Mouse (Mus musculus): ENCODE results near the gene Col5a3.
"Not testable (repeated sequence)": the region's sequence is repeated elsewhere in the genome, so short reads cannot be mapped to it uniquely, and the experiment has no call there.

Col5a3 gene

DNA sequence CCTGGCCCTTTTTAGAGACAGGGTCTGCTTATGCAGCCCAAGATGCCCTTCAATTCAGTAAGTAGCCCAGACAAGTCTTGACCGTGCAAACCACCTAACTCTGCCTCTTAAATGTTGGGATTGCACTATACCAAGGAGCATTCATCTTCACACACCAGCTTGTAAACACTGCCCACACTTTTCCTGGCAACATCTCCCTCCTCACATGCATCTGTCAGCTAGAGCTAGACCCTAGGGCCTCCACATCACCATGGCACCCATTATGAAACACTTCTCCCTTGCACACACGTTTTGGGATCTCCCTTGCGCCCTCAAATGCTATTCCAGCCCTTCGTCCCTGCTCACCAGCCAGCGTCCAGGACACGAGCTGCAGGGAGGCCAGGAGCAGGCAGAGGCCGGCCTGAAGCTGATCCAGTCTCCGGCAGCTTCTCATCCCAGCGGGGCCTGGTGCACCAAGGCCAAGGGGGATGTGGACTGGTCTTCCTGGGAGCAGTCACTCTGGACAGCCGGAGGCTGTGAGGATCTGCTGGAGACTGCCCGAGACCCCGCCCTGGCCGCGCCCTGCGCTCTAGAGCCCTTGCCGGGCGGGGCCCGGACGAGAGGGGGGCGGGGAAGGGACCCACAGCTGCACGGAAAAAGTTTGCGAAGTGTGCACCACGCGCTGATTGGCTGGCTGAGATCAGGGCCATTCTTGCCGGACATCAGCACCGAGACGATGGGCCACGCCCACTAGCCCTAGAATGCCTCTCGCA, at the start of gene Col5a3:
Col5a3 (minus strand) TSS at position 547 of the 752 bp plus-strand sequence.
- DNase-seq (ENCODE audit: low read depth, low spot score) = no peak

DNA sequence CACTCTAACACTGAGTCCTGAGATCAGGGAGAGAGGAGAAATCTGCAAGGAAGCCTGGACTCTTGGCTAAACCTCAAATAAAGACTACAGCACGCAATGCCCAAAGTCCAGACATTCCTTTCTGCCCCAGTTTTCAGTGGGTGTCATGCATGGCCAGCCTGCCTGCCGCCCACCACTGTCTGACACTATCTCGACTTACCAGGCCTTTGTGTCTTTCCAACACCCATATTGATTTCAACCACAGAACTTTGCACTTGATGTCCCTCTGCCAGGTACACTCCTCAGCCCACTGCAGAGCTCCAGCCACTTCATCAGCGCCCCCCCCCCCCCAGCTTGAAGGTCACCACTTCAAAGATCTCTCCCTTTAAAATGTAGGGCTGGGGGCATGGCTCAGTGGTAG, 47.4 kb upstream of the Col5a3 start:
- DNase-seq (ENCODE audit: low read depth, low spot score) = no peak

DNA sequence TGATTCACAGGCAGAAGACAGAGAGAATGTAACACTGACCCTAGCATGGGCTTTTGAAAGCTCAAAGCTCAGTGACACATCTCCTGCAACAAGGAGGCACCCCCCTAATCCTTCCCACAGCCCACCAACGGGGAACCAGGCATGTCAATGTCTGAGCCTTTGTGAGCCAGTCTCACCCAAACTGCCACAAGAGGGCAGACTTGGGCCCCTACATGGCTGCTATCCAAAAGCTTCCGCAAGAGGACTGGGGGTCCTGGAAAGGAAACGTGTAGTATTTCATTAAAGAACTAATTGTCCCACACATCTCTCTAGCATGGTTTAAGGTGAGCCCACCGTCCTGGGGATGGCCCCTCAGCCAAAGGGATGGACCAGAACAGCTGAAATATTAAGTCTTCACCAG, 47.0 kb upstream of the Col5a3 start:
- DNase-seq (ENCODE audit: low read depth, low spot score) = no peak

DNA sequence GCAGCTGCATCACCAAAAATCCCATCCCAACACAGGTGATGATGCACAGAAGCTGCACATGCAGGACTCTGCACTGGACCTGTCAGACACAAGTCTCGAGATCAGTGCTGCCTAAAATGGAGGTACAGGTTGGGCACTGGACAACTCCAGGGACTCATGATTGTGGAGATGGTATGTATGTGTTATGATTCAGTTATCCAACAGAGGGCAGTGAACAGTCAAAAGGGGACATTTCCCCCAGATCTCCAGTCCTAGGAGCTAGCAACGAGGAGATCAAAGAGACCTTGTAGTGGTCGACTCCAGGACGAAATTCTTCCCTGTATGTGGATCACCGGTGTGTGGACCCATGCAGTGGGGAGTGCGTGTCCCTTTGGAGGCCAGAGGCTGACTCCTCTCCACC, 45.1 kb upstream of the Col5a3 start:
- DNase-seq (ENCODE audit: low read depth, low spot score) = no peak

DNA sequence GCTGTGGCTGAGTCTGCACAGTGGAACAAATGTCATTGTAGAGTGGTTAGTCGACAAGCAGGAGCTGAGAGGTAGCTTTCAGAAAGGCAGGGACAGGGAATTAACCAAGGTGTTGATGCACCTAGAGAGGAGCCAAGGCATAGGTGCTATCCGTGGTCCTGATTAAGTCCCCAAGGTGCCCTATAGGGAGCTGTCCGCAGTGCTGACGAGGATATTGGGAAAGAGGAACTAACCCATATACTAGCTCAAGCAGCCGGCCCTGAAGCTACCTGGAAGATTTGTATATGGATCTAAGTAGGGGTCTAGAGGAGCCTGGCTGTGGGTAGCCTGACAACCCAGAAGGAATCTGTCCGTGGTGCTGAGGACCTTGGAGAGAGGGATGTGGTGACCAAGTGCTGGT, 42.3 kb upstream of the Col5a3 start:
- DNase-seq (ENCODE audit: low read depth, low spot score) = no peak

DNA sequence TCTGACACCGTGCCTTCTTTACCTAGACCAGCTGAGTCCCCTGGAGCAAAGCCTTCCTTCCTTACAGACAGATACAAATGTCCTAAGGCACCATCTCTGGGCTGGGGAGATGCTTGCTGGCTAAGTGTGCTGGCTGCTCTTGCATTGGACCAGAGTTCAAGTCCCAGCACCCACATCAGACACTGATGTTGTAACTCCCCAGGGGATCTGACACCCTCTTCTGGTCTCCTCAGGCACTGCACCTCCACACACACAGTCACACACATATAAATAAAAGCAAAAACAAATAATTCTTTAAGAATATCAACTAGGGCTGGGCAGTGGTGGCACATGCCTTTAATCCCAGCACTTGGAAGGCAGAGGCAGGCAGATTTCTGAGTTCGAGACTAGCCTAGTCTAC, 35.3 kb upstream of the Col5a3 start:
- DNase-seq (ENCODE audit: low read depth, low spot score) = no peak

DNA sequence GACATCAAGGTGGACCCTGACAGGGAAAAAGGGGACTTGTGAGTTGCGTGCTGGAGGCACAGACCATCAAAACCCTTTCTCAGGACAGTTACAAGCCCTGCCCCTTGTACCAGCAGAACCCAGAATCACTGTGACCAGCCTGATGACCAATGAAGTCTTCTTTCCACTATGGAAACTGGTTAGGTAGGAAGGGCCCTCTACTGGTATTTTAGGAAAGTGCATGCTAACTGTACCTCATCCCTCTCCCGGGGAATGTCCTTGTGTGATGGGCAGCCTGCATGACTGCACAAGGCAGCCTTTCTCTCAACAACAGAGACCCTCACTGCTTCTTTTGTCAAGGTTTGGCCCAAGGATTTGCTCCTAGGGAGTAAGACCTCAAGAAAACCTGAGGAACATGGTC, 27.8 kb upstream of the Col5a3 start:
- DNase-seq (ENCODE audit: low read depth, low spot score) = no peak

DNA sequence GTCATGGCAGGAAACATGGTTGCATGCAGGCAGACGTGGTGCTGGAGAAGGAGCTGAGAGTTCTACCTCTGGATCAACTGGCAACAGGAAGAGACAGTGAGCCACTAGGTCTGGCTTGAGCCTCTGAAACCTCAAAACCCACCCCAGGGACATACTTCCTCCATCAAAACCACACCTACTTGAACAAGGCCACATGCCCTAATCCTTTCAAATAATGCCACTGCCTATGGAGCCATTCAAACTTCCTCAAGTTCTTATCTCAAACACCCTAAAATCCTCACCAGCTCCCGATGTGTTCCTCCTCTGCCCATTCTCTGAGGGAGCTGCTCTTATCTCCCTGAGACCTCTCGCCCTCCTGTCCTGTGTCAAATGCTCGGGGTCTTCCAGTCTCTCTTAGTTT, 27.3 kb upstream of the Col5a3 start:
- DNase-seq (ENCODE audit: low read depth, low spot score) = no peak

DNA sequence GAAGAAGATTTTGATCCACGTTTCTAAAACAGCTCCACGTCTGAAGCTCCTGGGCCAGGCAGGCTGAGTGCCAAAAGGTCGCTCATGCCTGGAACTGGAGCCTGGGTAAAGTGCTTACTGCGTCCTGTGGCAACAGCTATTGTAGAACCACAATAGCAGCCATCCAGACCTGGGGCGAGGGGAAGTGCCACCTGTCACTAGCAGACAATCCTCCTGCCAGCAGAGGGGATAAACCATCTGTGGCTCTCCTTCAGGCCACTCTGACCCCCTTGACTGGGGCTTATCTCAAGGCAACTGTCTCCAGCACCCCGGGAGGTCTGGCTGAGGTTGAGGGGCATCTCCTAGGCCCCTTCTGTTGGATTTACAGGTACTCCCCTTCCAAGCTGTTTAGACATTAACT, 24.1 kb upstream of the Col5a3 start:
- no peak for DNase-seq (ENCODE audit: low read depth, low spot score)

DNA sequence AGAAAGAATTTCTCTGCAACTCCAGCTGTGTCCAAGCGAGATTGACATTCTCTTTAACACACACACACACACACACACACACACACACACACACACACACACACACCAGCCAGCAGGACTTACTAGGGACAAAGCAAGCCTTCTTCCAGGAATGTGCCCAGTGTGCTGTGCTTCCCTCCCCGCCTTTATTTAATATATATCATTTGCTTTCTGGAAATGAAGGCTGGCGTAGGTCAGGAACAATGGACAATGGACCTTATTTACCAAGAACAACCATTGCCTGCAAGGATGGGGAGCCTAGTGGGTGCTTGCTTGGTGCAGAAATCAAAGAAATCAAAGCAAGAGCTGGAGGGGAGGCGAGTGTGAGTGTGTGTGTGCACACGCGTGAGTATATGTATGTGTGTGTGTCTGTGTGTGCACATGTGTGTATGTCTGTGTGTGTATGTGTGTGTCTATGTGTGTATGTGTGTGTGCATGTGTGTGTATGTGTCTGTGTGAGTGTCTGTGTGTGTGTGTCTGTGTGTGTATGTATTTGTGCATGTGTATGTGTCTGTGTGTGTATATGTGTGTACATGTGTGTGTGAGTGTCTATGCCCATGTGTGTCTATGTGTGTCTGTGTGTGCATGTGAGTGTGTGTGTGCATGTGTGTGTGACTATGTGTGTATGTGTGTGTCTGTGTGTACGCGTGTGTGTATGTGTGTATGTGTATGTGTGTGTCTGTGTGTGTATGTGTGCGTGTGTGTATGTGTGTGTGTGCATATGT, 22.5 kb upstream of the Col5a3 start:
- no peak for DNase-seq (ENCODE audit: low read depth, low spot score)

DNA sequence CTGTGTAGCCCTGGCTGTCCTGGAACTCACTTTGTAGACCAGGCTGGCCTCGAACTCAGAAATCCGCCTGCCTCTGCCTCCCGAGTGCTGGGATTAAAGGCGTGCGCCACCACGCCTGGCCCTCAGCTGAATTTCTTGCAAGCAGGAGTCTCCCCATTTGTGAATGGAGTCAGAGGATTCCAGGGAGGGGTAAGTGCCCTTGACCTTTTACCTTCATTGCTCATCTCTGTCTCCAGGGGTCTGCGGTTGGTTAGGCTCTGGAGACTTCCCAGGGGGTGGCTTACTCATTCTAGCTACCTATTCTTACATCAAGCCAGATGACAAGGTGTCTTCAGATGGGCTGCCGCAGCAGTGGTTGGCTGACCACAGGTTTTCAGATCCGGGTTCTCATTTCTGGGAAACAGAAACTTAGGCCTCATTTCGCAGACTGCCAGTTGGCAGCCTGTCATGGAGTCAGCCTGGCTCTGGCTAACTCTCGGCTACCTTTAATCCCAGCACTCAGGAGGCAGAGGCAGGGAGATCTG, 20.6 kb upstream of the Col5a3 start:
- not testable (repeated sequence) for DNase-seq (ENCODE audit: low read depth, low spot score)

DNA sequence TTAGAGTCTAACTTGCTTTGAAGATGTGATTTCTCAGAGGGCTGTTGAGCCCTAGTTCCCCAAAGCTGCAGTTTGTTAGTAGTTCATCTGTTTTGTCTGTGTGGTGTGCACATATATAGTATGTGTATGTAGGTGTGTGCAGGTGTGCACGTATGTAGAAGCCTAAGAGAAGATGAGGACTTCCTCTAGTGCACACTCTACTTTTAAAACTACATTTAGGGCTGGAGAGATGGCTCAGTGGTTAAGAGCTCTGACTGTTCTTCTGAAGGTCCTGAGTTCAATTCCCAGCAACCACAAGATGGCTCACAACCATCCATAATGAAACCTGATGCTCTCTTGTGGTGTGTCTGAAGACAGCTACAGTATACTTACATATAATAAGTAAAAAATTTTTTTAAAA, 20.0 kb upstream of the Col5a3 start:
- no peak for DNase-seq (ENCODE audit: low read depth, low spot score)

DNA sequence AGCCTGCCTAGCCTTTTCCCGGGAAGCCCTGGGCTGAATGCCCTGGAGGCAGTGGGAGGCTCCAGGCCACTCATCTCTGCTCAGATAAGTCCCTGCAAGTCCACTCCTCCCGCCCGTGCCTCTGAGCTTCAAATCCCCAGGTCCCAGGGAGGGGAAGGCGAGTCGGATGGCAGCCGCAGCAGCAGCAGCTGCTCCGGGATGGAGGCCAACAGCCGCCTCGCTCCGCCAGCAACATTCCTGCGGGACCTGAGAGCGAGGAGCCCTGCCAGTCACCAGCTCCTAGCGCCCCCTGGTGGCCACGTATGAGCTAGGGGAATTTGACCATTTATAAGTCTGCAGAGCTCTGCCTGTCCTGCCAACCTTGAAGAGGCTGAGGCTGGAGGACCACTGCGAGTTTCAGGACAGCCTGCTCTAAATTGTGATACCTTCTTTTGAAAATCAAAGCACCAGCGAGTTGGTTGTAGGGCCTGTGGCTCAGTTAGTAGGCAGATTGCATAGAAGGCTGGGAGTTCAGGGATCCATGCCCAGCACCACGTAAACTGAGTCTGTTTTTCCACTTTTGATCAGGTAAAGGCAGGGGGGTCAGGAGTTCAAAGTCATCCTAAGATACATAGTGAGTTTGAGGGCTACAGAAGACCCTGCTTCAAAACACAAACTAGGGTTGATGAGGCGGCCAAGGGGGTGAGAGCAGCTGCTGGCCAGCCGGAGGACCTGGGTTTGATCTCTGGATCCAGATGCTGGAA, 16.2 kb upstream of the Col5a3 start:
- DNase-seq (ENCODE audit: low read depth, low spot score) = peak; percentile 79

DNA sequence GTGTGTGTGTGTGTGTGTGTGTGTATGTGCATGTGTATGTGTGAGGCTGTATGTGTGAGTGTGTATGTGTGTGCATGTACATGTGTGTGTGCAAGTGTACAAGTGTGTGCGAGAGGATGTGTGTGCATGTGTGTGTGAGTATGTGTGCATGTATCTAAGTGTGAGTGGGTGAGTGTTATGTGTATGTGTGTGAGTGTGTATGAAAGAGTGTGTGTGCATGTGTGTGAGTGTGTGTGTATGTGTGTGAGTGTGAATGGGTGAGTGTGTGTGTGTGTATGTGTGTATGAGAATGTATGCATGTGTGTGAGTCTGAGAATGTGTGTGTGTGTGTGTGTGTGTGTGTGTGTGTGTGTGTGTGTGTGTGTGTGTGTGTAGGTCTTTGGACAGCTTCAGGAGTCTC, 13.3 kb upstream of the Col5a3 start:
- DNase-seq (ENCODE audit: low read depth, low spot score) = no peak

DNA sequence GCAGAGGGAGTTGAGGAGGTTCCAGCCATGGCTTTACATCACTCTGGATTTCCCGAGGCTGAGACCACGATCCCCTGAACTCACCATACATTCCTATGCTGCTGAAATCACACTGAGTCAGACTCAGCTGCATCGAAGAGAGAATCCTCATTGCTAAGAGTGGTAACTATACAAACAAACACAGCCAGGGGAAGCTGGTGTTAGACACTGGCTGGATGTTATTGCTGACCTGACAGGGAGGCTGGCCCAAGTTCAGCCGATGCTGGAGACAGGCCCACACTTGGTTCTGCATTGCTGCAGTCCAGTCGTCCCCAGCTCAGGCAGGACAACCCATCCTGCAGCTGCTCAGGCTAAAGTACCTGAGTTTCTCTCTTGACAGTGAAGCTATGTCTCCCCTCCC, 10.9 kb upstream of the Col5a3 start:
- DNase-seq (ENCODE audit: low read depth, low spot score) = no peak

DNA sequence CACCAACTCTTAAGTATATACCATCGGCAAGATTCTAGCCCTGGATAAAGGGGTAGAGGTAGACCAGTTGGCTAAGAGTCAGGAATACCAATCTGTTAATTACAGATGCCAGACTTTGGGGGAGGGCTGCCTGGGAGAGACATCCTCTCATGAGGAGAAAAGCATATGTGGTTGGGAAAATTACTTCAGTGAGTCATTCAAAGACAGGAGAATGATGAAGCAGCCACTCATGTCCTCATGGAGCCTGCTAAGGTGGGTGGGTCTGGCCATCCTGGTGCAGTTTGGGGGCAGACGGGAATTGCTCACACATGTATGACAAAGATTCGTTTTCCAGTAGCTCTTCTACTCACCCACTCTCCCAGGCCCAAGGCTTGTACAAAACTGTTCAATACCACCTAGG, 8.0 kb upstream of the Col5a3 start:
- DNase-seq (ENCODE audit: low read depth, low spot score) = no peak

DNA sequence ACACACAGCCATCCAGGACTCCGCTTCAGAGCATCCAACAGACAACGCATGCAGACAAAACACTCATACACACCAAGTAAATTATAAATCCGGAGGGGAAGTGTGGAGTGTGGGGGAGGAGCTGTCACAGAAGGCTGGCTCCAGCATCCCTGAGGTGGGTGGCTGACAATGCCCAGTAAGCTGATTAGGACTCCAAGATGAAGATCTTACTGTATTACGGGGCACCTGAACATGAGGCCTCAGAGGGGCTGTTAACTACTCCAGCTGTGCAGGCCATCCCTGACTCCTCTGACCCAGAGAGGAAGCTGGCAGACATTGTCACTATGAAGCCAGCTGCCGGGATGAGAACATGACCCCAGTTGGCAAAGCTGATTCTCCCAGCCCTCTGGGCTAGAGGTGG, 5.1 kb upstream of the Col5a3 start:
- DNase-seq (ENCODE audit: low read depth, low spot score) = peak; percentile 71

DNA sequence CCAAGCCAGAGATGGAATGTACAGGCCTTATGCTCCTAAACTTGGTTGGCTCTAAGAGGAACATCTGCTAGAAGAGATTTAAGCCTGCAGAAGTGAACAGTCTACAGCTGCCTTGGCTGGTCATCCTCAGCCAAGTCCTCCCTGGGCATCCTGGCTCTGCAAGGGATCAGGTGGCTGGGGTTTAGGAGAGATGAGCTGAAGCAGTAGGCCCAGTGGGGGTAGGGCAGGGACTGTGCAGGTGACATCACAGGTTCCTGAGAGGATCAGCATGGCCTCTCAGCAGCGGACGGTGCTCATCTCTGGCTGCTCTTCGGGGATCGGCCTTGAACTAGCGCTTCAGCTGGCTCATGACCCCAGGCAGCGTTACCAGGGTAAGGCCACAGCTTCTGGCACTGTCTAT, 3.4 kb upstream of the Col5a3 start, which contains the start of gene Rdh8:
Rdh8 (plus strand) TSS at position 268 of the 400 bp plus-strand sequence.
- DNase-seq (ENCODE audit: low read depth, low spot score) = peak; percentile 81

DNA sequence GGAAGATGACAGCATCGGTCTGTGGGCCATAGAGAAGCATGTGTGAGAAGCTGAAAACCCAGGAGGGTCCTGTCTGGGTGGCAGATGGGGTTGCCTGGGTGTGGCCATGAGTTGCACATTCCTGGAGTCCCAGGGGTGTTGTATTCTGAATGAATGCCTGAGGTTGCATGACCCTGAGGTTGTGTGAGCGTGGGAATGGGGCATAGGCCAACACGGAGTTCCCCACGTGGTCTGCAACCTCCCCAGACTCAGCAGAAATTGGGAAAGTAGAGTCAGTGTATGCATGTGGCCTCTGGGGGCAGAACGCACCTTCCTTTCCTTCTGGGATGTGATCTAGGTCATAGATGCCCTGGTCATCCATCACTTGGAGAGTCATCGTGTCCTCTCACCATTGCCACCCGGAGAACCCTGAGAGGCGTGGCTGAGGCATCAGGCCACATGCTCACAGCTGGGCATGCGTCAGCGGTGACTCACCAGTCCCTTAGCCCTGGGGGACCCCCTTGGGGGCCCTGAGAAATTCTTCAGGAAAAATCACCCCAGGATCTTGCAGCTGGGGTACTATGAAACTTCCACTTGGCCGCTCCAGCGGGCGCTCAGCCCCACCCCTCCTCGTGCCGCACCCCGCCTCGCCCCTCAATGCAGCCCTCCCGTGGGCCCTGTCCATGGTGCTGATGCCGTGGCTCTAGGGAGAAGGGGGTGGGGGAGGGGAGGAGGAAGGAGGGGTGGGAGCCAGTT, 2.2 kb downstream of the Col5a3 start:
- DNase-seq (ENCODE audit: low read depth, low spot score) = no peak

DNA sequence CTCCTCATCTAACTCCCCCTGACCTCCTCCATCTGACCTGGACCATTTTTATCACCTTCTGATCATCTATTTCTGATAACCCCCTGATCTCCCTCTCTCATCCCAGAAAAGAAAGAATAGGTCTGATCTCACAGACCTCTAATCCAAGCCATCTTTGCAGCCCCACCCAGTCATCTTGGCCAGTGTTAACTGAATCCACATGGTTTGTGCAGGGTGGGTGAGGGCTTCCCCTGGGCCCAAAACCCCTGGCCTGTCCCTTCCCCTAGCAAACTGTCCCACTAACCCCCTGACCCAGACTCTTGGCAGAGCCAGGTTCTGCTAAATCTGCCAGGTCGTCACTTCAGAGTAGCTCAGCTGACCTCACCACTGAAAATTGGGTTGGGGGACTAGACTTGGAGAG, 4.1 kb downstream of the Col5a3 start:
- no peak for DNase-seq (ENCODE audit: low read depth, low spot score)

DNA sequence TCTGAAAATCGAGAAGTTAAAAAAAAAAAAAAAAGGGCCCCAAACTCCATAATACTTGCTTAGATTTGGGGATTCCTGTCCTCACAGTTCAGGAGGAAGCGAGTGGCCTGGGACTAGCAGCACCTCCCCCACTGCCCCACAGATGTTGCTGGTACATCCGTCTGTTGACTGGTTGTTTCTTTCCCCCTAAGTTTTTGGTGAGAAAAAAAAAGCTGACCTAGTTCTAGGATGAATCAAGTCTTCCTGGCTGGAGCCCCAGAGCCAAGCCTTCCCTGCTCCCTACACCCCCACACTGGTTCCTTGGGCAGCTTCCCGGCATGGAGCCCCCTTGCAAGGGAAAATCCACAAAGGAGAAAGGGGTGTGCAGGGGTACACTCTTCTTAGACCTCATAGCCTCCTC, 4.6 kb downstream of the Col5a3 start:
- DNase-seq (ENCODE audit: low read depth, low spot score) = no peak

DNA sequence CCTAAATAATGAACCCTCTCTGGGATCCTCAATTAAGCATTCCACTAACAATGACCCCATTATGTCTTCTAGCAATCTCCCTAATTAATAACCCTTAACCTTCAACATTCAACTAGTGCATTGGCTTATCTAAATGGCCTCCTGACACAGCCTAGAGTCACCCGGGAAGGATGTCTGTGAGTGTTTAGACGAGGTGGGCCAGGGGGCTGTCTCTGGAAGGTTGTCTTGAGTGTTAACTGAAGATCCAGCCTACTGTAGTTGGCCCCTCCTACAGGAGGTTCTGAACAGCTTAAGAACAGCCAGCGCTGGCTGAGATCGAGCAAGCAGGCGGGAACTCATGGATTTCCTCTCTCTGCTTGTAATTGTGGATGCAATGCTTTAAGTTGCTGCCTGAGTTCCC, 9.2 kb downstream of the Col5a3 start:
- no peak for DNase-seq (ENCODE audit: low read depth, low spot score)

Measured in retina, adult 2 months (tissue).